In genomic region chr1:153539739-153540333, GRCm38 (mm10) we compare ENCODE assay signal across 17 mouse cellular contexts. TPM values are rescaled to one million over a fixed set of nuclear protein-coding genes. Genes with fewer than 3 reads are reported as not detected.
DNase-seq lines count a peak whose midpoint lies in the region; ATAC-seq and TF ChIP-seq lines count a peak whose summit lies in the region.
"Had no signal": no experiment of that assay in that cellular context is flagged by ENCODE, and none has a peak within 500 bp of the region (broad histone marks: within the 10 kb centered on the region; RNA-seq: fewer than 3 reads in every experiment).

No protein-coding gene starts in this region.

- ATAC-seq in hindbrain, embryonic 16.5 days: peak; percentile 78
- ATAC-seq in midbrain, embryonic 16.5 days: peak; percentile 55
- ATAC-seq: inflammation-experienced regulatory T-cells, adult 6 months had no signal

- peak overlapping the region; percentile 30; the same call in 1 of the 2 replicates for H3K27ac ChIP-seq in testis, adult 2 months (ENCODE audit: control insufficient read depth, insufficient read depth, low read depth, low read length)
- peak overlapping the region; percentile 54; the same call in 1 of the 2 replicates for H3K27ac ChIP-seq in hindbrain, embryonic 16.5 days (ENCODE audit: low read depth, low read length)
- peak overlapping the region; percentile 18; the same call in 1 of the 2 replicates for H3K27ac ChIP-seq in midbrain, embryonic 16.5 days (ENCODE audit: low read length)
- H3K27ac ChIP-seq: heart, adult 2 months had no signal

- H3K9ac ChIP-seq in hindbrain, embryonic 16.5 days (ENCODE audit: low read depth, low read length): no peak overlapping the region
- no peak overlapping the region for H3K9ac ChIP-seq in midbrain, embryonic 16.5 days (ENCODE audit: low read depth, low read length)

- no peaks in the 10 kb centered on the region for H3K36me3 ChIP-seq in testis, adult 2 months (ENCODE audit: control insufficient read depth, insufficient read depth, low read length)
- no peaks in the 10 kb centered on the region for H3K36me3 ChIP-seq in hindbrain, embryonic 16.5 days (ENCODE audit: control insufficient read depth, insufficient read depth, low read length)
- no peaks in the 10 kb centered on the region for H3K36me3 ChIP-seq in midbrain, embryonic 16.5 days (ENCODE audit: control insufficient read depth, insufficient read depth, low read length)

- no peak for TF ChIP-seq POLR2A in testis, adult 2 months (IDR thresholded peaks at IDR 0.05; ENCODE audit: control insufficient read depth, low read depth, low read length)

- H3K27me3 ChIP-seq in testis, adult 2 months (ENCODE audit: control insufficient read depth, insufficient read depth, low read length): no peaks in the 10 kb centered on the region
- H3K27me3 ChIP-seq in hindbrain, embryonic 16.5 days (replicated peaks; ENCODE audit: control insufficient read depth, insufficient read depth, low read length): no peaks in the 10 kb centered on the region
- no peaks in the 10 kb centered on the region for H3K27me3 ChIP-seq in midbrain, embryonic 16.5 days (ENCODE audit: control insufficient read depth, insufficient read depth, low read depth, low read length)

- no peak overlapping the region for H3K4me3 ChIP-seq in testis, adult 2 months (ENCODE audit: control insufficient read depth, low read depth, low read length)
- no peak overlapping the region for H3K4me3 ChIP-seq in hindbrain, embryonic 16.5 days (ENCODE audit: low read length)
- no peak overlapping the region for H3K4me3 ChIP-seq in midbrain, embryonic 16.5 days (ENCODE audit: low read depth, low read length)
- H3K4me3 ChIP-seq: heart, adult 2 months had no signal

- no peaks in the 10 kb centered on the region for H3K9me3 ChIP-seq in hindbrain, embryonic 16.5 days (ENCODE audit: control insufficient read depth, low read length)
- no peaks in the 10 kb centered on the region for H3K9me3 ChIP-seq in midbrain, embryonic 16.5 days (replicated peaks; ENCODE audit: control insufficient read depth, low read length, poor library complexity, severe bottlenecking)

- intact Hi-C loops in heart, postnatal 10 days (cut with DNase I): no loop called here

- no peak for TF ChIP-seq CTCF in testis, adult 2 months (IDR thresholded peaks at IDR 0.05; ENCODE audit: control insufficient read depth, insufficient read depth, insufficient replicate concordance, low read depth, low read length)

- DNase-seq in testis, postnatal 10 days (ENCODE audit: low spot score): no peak
- DNase-seq in kidney, postnatal 10 days: no peak
- no peak for DNase-seq in gastrocnemius, postnatal 10 days
- no peak for DNase-seq in heart, postnatal 10 days
- DNase-seq: adrenal gland, postnatal 36 days; cerebellum, adult 9-11 months; gastrocnemius, postnatal 14 days; heart, adult 2 months; kidney, adult 8-10 months; kidney, postnatal 4 days; lung, adult 18-20 months; lung, postnatal 4 days; thymus, adult 18-20 months had no signal

- no peak overlapping the region for H3K4me2 ChIP-seq in hindbrain, embryonic 16.5 days (ENCODE audit: low read length)
- H3K4me2 ChIP-seq in midbrain, embryonic 16.5 days (ENCODE audit: low read length): no peak overlapping the region

- WGBS in hindbrain, embryonic 16.5 days: 24% methylated on average over 9 of the region's 9 CpGs
- WGBS in midbrain, embryonic 16.5 days: 24% methylated on average over 9 of the region's 9 CpGs

- H3K4me1 ChIP-seq in testis, adult 2 months (ENCODE audit: control insufficient read depth, insufficient read depth, low read length): no peaks in the 10 kb centered on the region; the same call in 1 of the 2 replicates
- no peaks in the 10 kb centered on the region for H3K4me1 ChIP-seq in hindbrain, embryonic 16.5 days (ENCODE audit: control insufficient read depth, insufficient read depth, low read depth, low read length)
- 0 out of 2 replicates have a peak, but pooled peaks cover 2% of the 10 kb centered on the region for H3K4me1 ChIP-seq in midbrain, embryonic 16.5 days (ENCODE audit: control insufficient read depth, insufficient read depth, low read length)

RNA-seq across cellular contexts. Expression of gene Npl, which starts 10.0 kb away (rescaled TPM):
- 4.7 and 5.6 TPM in 2 replicates for polyA plus RNA-seq in testis, adult 2 months (2012; rRNA removed)
- polyA plus RNA-seq in hindbrain, embryonic 16.5 days (2015; fragmentation: Nextera tagmentation; extraction: Ambion mirVana): 15.4 and 17.4 TPM in 2 replicates
- polyA plus RNA-seq in midbrain, embryonic 16.5 days (2015; fragmentation: Nextera tagmentation; extraction: Ambion mirVana): 11.2 and 13.3 TPM in 2 replicates
- 1 to 10 TPM; 2.9 to 3.3 TPM for total RNA-seq in gastrocnemius, postnatal 10 days (2021)
- 1 to 10 TPM; 2.4 to 2.6 TPM for total RNA-seq in heart, postnatal 10 days (2021)

RNA-seq across cellular contexts. Expression of gene Dhx9, which starts 52.4 kb away (rescaled TPM):
- 21.4 and 32.5 TPM in 2 replicates for polyA plus RNA-seq in testis, adult 2 months (2012; rRNA removed)
- 17.0 and 22.2 TPM in 2 replicates for polyA plus RNA-seq in hindbrain, embryonic 16.5 days (2015; fragmentation: Nextera tagmentation; extraction: Ambion mirVana)
- 22.1 and 29.5 TPM in 2 replicates for polyA plus RNA-seq in midbrain, embryonic 16.5 days (2015; fragmentation: Nextera tagmentation; extraction: Ambion mirVana)
- 10 to 100 TPM; 55.1 to 63.6 TPM for total RNA-seq in gastrocnemius, postnatal 10 days (2021)
- 10 to 100 TPM; 79.7 to 88.1 TPM for total RNA-seq in heart, postnatal 10 days (2021)
